Mouse (Mus musculus): ENCODE results near the gene Crls1. TPM values are rescaled to one million over a fixed set of nuclear protein-coding genes. Genes with fewer than 3 reads are reported as not detected.

Gene Crls1
- 25.3 and 34.1 TPM in 2 replicates for polyA plus RNA-seq (2012; ENCODE audit: low replicate concordance)

GRCm38 (mm10) chr2:132846407-132847358 lies at the start of gene Crls1:
Gene Crls1 (plus strand): TSS chr2:132846666.

GRCm38 (mm10) chr2:132815608-132816314 lies 30.7 kb upstream of the Crls1 start, which contains the start of the genes Trmt6 and Mcm8:
Gene Trmt6 (minus strand): TSS chr2:132816055.
Gene Mcm8 (plus strand): TSS chr2:132816141.

DNA sequence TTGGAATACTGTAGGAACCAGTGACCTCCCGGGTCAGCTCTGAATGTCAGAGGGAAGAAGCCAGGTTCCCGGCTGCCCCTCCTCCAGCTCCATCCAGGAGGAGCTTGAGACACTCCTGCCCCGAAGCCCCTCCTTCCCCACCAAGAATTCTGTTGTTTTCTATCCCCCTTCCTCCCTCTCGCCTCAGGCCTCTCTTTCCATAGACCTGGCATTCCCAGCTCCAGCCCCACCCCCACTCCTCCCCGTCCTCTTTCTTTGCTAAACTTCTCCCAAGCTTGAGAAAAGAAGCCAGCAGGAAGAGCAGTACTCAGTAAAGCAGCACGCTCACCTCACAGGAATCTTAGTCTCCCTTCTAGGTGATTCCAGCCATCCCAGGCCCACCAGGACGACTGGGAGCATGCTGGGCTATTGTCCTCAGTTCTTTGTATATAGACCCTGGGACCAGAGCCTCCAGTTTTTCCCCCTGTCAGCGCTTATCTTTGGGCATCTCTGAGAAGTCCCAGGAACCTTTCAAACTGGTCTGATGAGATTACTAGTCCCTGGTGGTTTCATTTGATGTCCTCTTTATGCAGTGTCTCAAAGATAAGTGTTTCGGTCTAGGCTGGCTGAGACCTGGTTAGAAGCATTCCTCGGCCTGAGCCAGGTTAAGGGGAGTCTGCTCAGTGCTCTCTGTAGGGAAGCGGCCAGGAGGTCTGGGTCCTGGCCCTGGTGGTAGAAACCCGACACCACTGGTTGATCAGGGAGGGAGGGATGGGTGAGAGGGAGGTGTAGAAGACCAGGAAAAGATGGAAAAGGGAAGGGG lies 34.6 kb downstream of the Crls1 start, which contains the start of gene Lrrn4:
TSS of gene Lrrn4 (minus strand) at position 48 of the 802 bp plus-strand sequence.

Other genes starting within 250 kb of the Crls1 start
- 2.2 and 4.2 TPM in 2 replicates for gene Shld1, start 159.7 kb upstream of the Crls1 start, polyA plus RNA-seq (2012; ENCODE audit: low replicate concordance)
- 0.07 TPM in 1 of 2 replicates, not detected in the other for gene Chgb, start 65.4 kb upstream of the Crls1 start, polyA plus RNA-seq (2012; ENCODE audit: low replicate concordance)
- gene Trmt6, start 30.6 kb upstream of the Crls1 start, polyA plus RNA-seq (2012; ENCODE audit: low replicate concordance), result 6.0 and 7.0 TPM in 2 replicates
- 0.38 and 0.57 TPM in 2 replicates for gene Mcm8, start 30.5 kb upstream of the Crls1 start, polyA plus RNA-seq (2012; ENCODE audit: low replicate concordance)
- gene Lrrn4, start 34.2 kb downstream of the Crls1 start, polyA plus RNA-seq (2012; ENCODE audit: low replicate concordance), result 0.14 and 0.20 TPM in 2 replicates
- not detected in 2 replicates for gene Fermt1, start 99.2 kb downstream of the Crls1 start, polyA plus RNA-seq (2012; ENCODE audit: low replicate concordance)